Mouse (Mus musculus) fibroblast of lung, adult 2 months (primary cell): ENCODE measurements around the gene Aacs.
"Not testable (repeated sequence)": the region's sequence is repeated elsewhere in the genome, so short reads cannot be mapped to it uniquely, and the experiment has no call there.

ENCODE experiments used
- DNase-seq: peaks from one replicate; pipeline ENCODE4 v3.0.0-alpha.2; 2011; ENCODE audit warnings: low read depth

The Aacs gene

DNA sequence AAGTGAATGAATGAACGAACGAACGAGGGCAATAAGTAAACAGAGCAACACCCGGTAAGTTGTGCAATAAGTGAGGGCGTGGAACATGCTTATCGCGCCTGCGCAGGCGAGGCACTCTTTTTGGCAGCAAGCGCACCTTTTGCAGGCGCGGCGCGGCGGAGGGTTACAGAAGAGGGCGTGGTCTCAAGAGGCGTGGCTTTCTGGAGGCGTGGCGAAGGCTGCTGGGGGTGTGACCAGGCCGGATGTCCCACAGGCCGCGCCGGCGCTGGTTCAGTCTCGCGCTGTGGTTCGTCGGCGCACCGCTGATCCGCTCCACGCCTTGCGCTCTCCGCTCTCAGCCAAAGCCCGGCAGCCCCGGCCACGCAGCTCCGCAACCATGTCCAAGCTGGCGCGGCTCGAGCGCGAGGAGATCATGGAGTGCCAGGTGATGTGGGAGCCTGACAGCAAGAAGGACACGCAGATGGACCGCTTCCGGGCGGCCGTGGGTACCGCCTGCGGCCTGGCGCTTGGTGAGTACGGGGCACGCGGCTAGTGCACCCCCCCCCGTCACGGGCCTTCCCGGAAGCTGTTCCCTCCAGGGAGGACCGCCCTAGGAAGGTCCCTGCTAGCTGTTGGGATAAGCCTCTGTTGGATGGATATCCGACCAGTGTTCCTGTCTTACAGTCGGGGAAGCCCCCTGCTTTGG, at the start of gene Aacs:
Gene Aacs (plus strand): TSS at position 214 of the 685 bp plus-strand sequence.
- DNase-seq = peak; percentile 97

DNA sequence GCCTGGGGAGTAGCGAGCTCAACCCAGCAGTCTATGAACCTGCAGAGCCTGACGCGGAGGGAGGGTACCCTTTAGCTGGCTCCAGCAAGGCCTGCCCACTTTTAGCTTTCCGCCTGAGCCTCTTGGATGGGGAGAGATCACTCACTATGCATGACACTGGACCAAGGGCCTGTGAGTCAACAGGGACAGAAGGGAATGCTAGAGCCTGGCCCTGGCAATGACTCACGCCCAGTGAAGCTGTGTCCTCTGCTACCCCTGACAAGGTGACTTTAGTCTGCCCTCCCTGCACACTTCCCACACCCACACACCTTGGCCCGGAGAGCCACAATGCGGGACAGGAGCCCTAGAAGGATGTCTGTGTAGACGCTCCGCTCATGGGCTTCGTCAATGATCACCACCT, 49.3 kb upstream of the Aacs start:
- DNase-seq = no peak

- DNase-seq = not testable (repeated sequence)
These were observed 43.3 kb upstream of the Aacs start for GRCm38 (mm10) chr5:125432324-125432723.

DNA sequence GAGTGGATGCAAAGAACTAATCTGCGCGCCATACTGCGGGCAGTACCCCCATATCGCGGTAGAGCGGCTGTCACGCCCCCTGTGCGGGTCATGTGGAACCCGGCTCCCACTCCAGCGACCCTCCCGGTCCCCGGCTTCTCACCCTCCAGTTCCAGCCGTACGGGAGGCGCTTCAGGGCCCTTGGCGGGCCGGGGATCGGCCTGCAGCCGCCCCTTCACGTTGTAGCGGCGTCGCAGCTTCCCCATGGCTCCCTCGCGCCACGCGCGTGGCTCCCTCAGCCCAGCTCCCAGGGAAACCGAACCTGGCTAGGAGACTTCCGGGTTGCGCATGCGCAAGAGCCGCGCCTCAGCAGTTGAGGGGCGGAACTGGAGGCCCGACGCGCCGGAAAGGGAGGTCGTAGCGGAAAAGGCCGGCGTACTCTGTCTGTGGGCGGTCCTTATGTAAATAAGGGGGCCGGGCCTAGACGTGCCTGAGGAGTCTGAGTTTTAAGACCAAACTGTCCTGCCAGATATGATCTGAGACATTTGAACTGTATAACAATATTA, 41.7 kb upstream of the Aacs start, which contains the start of gene Dhx37:
Gene Dhx37 (minus strand): TSS at position 329 of the 545 bp plus-strand sequence.
- peak; percentile 77 for DNase-seq

DNA sequence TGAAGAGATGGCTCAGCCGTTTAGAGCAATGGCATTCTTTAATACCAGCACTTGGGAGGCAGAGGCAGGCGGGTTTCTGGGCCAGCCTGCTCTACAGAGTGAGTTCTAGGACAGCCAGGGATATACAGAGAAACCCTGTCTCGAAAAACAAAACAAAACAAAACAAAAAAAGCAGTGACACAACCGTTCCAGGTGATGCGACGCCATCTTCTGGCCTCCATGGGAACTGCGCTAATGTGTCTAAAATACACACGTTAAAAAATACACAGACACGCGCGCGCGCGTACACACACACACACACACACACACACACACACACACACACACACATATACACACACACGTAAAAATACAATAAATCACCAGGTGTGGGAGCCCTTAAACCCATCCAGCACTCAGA, 41.3 kb upstream of the Aacs start:
- DNase-seq = not testable (repeated sequence)

GRCm38 (mm10) chr5:125440583-125441233, 34.9 kb upstream of the Aacs start:
- DNase-seq = no peak

GRCm38 (mm10) chr5:125441234-125442114, 34.1 kb upstream of the Aacs start, which contains the start of gene Bri3bp:
Bri3bp (plus strand) TSS chr5:125441568.
- no peak for DNase-seq

- no peak for DNase-seq
These were observed 33.2 kb upstream of the Aacs start for GRCm38 (mm10) chr5:125442136-125442995.

DNA sequence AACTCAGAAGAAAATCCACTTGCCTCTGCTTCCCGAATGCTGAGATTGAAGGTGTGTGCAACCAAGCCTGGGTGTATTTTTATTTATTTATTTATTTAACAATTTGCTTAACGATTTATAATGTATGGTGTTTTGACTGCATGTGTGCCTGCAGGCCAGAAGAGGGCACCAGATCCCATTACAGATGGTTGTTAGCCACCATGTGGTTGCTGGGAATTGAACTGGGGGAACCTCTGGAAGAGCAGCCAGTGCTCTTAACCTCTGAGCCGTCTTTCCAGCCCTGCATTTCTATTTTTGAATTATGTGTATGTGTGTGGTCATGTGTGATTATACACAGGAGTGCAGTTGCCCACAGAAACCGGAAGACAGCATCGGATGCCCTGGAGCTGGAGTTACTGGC, 32.3 kb upstream of the Aacs start:
- no peak for DNase-seq

DNA sequence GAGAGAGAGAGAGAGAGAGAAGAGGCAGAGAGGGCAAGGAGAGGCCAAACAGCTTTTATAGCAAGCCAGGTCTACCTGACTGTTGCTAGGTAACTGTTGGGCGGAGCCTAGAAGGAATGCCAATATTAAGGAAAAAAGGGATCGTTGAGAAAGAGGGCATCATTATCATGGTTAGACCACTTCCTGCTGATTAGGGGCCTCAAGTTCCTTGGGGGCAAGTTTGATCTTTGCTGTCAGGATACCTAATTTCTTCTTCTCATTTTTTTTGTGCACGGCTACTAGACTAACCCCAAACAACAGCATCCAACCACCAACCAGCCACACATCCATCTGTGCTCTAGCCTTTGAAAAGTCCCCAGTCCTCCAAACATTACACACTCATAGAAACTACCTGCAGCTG, 31.7 kb upstream of the Aacs start:
- no peak for DNase-seq

- DNase-seq = no peak
These were observed 31.1 kb upstream of the Aacs start for GRCm38 (mm10) chr5:125444554-125444953.

DNA sequence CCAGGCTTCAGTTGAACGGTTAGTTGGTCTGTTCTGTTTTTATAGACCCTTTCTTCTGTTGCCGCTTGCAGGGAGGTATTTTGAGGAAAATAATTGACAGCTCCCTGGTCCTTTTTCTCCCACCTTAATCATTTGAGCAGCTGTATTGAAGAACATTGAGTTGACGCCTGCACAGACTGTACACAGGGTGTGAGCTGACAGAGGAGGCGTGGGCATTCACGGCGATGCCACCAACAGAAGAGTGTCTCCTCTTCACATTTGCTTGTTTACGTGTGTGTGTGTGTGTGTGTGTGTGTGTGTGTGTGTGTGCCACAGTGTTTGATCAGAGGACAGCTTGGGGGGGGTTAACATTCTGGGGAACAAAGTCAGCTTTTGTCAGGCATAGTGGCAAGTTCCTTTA, 29.3 kb upstream of the Aacs start:
- DNase-seq = no peak

GRCm38 (mm10) chr5:125448026-125448425, 27.6 kb upstream of the Aacs start:
- DNase-seq = no peak

- no peak for DNase-seq
These were observed 27.0 kb upstream of the Aacs start for GRCm38 (mm10) chr5:125448631-125449030.

GRCm38 (mm10) chr5:125449306-125449705, 26.3 kb upstream of the Aacs start:
- DNase-seq = no peak

GRCm38 (mm10) chr5:125452573-125452972, 23.0 kb upstream of the Aacs start:
- no peak for DNase-seq

- DNase-seq = no peak
These were observed 19.5 kb upstream of the Aacs start for GRCm38 (mm10) chr5:125456100-125456499.

DNA sequence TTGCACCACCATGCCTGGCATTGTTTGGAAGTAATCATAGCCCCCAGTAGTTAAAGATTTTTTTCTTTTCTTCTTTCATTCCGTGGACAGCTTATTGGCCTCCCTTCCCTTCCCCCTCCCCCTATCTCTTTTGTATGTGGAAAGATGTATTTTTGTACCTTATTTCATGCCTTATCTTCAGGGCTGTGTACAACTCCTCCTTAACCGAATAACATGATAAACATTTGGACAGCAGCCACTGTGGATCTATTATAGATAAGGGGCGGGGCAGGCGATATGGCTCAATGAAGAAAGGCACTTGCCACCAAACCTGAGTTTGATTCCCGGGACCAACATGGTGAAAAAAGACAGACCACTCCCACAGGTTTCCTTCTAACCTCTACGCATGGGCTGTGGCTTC, 18.1 kb upstream of the Aacs start:
- no peak for DNase-seq

DNA sequence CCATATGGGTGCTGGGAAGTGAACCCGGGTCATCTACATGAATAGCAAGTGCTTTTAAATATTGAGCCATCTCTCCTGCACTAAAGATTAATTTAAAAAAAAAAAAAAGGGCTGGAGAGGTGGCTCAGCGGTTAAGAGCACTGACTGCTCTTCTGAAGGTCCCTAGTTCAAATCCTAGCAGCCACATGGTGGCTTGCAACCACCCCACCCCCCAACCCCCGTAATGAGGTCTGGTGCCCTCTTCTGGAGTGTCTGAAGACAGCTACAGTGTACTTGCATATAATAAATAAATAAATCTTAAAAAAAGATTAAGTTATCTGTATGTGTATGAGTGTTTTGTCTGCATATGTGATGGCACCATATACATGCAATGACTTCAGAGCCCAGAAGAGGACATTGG, 15.0 kb upstream of the Aacs start:
- DNase-seq = no peak

- no peak for DNase-seq
These were observed 13.7 kb upstream of the Aacs start for GRCm38 (mm10) chr5:125461868-125462445.

GRCm38 (mm10) chr5:125465192-125465591, 10.4 kb upstream of the Aacs start:
- no peak for DNase-seq
